Mouse (Mus musculus): ENCODE results near the gene Myo18b. TPM values are rescaled to one million over a fixed set of nuclear protein-coding genes. Genes with fewer than 3 reads are reported as not detected.

Myo18b gene
- 0.05 TPM in 1 of 2 replicates, not detected in the other for total RNA-seq (2017)

DNA sequence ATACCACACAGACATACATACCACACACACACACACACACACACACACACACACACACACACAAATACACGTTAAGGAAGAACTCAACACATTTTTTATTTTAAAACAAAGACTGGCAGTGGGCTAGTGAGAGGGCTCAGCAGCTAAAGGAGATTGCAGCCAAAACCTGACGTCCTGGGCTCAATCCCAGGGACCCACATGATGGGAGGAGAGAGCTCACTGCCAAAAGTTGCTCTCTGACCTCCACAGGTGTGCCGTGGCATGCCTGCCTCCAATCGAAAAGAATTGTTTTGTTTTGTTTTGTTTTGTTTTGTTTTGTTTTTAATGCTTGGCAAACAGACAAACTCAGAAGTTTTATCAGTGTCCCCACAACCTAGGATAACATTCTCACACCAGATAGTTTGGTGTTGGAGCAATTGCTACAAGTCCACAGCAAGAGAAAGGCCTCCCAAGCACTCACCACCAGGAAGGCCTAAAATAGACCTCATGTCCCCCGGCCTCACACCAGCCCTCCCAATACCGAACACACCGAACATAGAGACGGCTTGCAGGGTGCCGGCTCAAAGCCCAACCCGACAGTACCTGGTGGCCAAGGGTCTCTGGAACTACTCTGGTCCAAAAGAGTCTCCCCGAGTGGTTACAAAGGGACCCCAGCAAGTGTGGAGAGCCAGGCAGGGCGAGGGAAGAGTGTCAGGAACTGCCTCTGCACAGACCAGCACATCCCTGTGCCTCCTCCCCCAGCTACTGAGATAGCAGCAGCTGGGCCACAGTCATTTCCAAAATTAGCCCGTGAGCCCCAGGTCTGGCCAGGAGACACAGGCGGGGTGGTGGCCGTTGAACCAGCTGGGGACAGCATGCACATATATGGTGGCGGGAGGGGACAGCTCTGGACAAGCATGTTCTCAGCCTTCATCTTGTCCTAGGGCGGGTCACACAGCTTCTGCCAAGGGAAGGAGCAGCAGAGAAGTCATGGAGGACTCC is at the start of gene Myo18b:
Gene Myo18b, minus strand, starts transcription at position 689 of the 981 bp plus-strand sequence.
- ATAC-seq (replicated peaks; ENCODE audit: low read depth, poor library complexity, severe bottlenecking): no peak

DNA sequence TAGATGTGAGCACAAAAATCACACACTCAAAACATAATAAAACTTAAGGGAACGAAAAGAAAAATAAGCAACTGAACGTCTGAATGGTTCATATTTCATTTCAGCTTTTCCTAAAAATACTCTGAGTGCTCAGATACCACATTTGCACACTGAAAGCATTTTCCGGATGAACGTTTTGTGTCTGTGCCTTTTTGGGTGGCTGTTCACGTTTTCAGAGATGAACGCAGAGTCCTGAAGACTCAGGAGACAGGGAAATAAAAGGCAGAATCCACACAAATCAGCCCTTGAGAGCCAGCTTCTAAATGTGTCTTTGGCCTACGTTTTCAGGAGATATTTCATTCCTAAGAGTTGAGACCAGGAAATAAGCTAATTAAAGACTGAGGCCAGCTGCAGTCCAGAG is 49.8 kb upstream of the Myo18b start:
- no peak for ATAC-seq (replicated peaks; ENCODE audit: low read depth, poor library complexity, severe bottlenecking)

DNA sequence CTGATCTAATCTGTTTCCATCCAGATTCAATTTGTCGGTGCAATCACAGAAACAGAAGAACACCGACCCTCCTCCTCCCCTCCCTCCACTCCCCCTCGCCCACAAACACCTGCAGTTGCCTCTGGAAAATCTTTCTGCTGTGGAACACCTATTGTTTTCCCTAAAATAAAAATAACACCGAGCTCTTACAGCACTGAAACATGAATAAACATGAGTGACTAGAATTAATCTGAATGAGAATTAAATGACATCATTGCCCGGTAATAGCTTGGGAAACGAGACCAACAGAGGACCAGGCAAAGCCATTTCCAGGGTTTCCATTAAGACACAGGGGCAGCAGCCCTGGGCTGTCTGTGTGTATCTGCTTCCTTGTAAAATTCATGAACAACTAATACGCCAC is 46.1 kb upstream of the Myo18b start:
- ATAC-seq (replicated peaks; ENCODE audit: low read depth, poor library complexity, severe bottlenecking): no peak

DNA sequence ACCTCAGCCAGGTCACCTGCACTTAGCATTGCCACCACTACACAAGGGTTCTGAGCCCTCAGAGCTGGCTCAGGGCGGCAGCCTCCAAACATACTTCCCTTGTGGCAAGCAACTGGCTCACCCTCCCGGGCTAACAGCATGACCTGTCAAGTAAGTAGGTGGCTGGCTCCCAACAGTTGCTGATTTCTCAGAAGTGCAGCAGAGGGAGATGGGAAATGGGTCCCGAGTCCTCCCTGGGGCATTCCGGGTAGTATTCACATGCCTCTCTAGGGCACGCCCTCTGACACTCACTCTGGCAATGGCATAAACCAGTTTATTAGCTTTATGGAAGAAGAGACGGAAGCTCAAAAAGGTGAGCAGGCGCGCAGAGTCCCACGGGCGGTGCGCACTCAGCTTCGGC is 44.8 kb upstream of the Myo18b start:
- ATAC-seq (replicated peaks; ENCODE audit: low read depth, poor library complexity, severe bottlenecking): no peak

DNA sequence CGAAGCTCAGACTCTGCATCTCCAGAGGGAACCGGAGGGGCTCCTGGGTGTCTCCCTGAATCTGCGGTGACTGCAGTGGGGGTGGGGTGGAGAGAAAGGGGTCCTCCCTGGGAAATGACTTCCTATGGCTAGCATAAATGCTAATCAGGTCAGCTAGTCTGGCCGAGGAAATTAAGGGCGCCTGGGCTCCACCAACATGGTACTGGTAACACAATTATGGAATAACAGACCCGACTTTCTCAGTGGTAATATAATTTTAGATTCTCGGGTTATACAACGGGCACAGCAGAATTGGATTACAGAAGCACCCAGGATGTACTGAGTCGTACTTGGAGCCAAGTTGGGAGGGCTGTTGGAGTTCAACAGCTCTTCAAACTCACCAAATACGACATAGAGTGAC is 40.5 kb upstream of the Myo18b start:
- ATAC-seq (replicated peaks; ENCODE audit: low read depth, poor library complexity, severe bottlenecking): no peak

DNA sequence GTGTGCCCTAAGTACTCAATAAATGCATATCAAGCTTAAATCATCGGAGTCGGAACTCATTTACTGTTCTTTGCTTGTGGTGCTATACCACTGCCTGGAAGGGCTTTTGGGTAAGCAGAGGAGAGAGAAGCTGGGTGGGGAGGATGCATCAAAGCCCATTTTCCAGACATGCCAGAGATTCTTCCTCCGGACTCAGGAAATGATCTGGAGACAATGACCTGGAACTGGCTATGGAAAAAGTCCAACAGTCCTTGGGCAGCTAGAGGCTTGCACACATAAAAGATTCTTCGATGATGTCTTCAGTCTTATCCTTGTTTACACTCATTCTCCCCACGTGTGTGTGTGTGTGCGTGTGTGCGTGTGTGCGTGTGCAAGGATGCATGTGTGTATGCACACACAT is 39.3 kb upstream of the Myo18b start:
- no peak for ATAC-seq (replicated peaks; ENCODE audit: low read depth, poor library complexity, severe bottlenecking)

DNA sequence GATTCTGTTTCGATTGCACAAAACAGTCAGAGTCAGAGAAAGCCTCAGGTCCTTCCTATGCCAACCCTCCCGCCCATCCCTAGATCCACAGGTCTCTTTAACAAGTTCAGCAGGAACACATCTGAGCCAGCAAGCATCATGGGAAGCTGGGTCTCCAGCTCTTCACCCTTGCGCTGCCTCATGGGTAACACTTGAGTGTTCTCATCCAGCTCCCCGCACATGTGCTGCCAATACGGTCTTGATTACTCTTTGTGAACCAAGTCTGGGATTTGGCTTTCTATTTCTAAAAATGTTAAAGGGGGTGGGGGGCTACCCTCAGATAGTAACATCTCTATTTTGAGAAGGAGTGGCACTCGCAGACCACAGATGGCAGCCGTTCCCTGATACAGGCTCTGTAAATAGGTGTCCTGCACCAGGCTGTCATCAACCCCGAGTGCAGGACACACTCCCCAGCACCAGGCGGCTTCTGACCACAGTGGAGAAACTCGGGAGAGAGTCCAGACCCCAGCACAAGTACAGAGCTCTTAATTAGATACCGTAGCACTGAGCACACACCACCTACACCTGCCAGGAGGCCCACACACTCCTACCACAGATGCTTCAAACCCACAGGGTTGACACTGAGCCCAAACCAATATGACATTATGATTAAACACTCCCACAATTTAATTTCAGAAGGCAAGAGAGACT is 36.9 kb upstream of the Myo18b start:
- ATAC-seq (replicated peaks; ENCODE audit: low read depth, poor library complexity, severe bottlenecking): no peak

DNA sequence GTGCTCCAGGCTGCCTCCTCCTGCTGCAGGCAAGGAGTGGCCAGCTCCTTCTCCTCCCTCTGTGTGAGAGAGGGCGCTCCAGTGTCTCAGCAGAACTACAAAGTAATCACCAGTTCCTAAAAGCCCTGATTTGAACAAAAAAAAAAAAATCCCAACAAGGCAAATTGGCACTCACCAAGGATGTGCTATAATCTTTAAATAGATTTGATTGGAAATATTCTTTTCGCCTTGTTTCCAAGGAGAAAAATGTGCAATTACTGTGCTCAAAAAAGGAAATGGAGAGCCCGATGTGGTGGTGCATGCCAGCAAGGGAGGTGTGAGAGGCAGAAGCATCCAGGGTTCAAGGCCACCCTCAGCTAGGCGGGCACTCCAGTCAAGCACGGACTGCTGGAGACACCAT is 35.7 kb upstream of the Myo18b start:
- no peak for ATAC-seq (replicated peaks; ENCODE audit: low read depth, poor library complexity, severe bottlenecking)

DNA sequence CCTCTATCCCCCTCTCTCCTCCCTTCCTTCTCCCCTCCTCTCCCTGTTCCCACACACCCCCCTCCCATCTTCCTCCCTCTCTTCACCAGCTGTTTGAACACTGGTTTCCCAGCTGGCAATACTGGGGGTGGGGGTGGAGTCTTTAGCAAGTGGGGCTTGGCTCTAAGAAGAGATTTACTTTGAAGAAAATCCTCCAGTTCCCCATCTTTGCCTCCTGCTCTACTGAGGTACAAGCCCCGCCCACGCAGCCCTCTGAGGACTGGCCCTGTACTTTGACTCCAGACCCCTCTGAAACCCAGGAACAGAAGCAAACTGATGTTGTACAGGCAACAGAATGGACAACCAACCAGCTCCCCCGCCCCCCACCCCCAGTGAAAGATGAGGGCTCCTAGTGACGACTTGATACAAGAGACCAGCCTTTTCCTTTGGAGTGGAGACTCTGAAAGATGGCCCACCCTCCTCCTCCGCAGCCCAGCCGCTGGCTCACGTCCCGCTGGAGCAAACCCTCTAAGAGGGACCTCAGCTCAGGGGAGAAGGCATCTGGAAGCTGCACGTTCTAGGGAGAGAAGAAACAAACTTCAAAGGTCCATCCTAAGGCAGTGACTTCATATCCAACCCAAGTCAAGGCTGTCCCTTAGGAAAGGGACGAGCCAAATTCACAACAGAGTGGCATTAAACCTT is 32.2 kb upstream of the Myo18b start:
- no peak for ATAC-seq (replicated peaks; ENCODE audit: low read depth, poor library complexity, severe bottlenecking)

DNA sequence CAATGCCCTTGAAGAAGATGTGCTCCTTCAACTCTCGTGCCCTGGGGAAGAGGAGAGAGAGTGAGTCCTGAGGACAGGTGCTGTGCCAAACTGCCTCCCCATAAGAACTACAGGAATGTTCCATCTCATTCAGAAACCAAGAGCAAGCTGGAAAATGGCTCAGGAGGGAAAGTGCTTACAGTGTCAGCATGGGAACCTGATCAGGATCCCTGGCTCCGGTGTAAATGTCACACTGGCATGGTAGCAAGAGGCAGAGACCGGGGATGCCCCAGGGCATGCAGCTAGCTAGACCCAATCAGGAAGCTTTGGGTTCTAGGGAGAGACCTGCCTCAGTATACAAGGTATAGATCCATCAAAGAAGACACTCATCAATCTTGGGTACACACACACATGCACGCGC is 29.3 kb upstream of the Myo18b start:
- ATAC-seq (replicated peaks; ENCODE audit: low read depth, poor library complexity, severe bottlenecking): no peak

DNA sequence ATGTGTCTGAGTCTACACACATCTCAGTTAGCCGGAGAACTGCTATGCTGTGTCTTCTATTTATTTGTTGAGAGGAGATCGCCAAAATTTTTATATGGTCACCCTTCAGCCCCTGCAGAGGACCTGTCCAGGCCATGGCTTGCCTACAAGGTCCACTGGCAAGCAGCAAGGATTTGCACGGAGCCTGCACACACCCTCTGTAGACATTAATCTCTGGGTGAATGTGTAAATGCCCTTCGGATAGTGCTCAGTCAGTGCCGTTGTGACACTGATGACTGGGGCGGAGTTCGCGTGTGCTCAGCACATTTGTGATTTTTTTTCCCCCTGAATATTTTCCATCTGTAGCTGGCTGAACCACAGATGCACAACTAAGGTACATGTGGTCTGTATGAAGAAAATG is 28.6 kb upstream of the Myo18b start:
- ATAC-seq (replicated peaks; ENCODE audit: low read depth, poor library complexity, severe bottlenecking): no peak

DNA sequence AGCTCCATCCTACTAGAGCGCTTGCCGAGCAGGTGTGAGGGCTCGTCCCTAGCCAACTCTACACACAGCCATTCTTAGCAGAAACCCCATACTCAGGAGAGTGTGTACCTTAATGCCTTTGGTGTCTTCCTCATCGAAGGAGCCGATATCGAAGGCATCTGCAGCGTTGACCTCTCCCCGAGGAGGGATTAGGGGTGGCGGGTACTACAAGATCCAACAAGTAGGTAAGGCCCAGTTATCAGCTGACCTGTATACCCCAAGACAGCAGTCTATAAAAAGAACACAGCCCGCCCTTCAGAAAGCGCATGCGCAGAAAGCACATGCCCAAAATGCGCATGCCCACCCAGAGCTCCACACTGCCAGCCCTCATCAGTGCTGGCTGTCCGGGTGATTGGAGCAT is 27.7 kb upstream of the Myo18b start:
- ATAC-seq (replicated peaks; ENCODE audit: low read depth, poor library complexity, severe bottlenecking): no peak

DNA sequence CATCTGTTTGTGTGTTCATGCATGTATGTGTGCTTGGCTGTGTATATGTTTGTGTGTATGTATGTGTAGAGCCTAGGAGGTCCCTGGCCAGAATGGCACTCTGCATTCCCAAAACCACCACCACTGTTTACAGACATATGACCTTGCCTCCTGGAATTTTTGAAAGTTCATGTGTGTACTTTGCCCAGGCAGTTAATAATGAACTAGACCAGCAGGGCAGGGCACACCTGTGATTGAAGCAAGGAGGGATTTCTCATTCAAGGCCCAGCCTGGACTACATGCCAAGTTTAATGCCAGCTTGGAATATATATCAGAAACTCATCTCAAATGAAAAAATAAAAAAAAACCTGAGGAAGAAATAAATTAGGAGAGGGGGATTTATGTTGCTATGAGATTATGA is 25.8 kb upstream of the Myo18b start:
- ATAC-seq (replicated peaks; ENCODE audit: low read depth, poor library complexity, severe bottlenecking): no peak

DNA sequence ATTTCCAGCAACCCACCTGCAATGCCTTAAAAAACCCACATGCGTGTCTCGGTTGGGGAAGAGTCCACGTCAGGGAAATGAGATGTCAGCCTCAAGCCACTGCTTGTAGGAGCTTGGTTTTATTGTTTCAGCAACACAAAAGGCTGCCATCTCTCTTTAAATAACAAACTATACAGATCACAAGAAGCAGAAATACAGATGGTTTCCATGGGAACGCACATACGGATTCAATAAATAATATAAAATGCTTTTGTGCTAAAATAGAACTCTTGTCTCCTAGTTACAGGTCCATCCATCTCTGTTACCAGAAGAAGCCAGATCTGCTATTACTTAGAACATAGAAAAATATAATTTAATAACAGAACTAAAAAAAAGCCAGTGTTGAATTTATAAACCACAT is 14.2 kb upstream of the Myo18b start:
- no peak for ATAC-seq (replicated peaks; ENCODE audit: low read depth, poor library complexity, severe bottlenecking)

DNA sequence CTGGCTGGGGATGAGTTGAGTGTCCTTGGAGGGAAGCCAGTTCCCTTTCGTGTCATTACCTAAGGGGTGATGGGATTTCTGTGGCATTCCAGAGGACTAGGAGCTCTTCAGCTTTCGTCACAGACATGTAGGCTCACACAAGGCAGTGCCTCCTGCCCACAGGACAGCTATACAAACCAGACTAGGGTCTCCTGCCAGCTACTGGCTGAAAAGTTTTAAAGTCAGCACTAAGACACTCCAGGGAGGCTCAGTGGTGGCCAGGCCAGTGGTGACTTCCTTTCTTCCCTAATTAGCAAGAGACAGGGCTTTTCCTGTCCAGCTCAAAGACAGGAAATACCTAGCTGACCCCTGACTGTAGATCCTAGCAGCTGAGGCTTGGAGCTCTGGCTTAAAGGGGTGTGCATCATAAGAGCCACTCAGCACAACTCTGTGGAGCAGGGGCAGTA is 12.0 kb upstream of the Myo18b start:
- ATAC-seq (replicated peaks; ENCODE audit: low read depth, poor library complexity, severe bottlenecking): no peak

DNA sequence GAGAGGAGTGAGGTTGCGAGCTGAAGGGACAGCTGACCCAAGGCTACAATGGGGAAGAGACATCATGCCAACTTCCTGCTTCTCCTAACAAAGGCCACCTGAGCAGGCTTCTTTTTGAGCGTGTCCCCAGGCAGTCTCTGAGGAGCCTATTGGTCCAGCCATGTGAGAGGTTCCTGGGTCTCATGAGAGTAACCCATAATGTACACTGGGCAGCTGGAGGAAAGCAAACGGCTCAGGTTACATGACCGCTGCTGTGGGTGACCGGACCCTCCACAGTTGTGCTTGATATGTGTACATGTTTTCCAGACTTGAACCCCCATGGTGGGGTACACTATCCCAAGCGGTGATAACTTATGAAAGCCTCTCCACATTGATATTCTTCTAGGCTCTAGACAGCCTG is 11.3 kb upstream of the Myo18b start:
- ATAC-seq (replicated peaks; ENCODE audit: low read depth, poor library complexity, severe bottlenecking): no peak

DNA sequence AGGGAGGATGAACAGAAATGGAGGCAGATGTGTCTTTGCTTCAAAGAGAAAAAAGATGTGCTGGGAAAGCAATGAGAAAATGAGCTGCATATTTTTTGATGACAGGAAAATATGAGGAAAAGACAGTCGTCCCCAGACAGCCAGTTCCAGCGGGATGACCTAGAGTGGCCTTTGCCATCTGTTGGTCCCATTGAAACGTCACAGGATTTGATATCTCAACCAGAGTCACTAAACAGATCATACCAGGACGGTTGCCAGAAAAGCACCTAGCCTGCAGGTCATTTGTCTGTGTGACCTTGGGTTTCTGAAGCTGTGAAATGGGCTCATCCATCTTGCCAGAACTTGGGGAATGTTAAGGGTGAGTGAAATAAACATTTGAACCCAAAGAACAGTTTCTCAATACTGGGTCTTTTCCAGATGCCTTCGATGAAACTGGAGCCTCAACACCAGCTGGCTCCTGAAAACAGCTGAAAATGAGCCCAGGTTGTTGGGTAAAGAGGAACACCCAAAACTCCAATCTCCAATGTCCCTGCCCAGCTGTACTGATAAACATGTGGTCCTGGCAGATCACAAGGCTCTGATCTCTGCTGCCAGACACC is 2.6 kb downstream of the Myo18b start:
- no peak for ATAC-seq (replicated peaks; ENCODE audit: low read depth, poor library complexity, severe bottlenecking)

DNA sequence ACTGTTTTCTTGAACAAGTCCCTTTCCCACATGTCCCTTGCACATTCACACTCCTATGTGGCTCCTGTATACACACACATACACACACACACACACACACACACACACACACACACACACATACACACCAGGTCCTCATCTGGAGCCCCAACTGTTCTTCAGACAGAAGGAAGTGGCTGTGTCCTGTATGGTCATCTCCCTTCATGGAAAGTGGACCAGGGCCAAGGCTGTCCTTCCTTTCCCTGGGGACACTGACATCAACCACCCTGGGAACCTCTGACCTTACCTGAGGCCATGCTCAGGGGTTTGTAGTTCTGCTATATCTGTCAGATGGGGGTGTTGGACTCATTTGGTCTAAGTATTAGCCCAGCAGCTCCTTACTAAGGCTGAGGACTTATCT is 3.8 kb downstream of the Myo18b start:
- no peak for ATAC-seq (replicated peaks; ENCODE audit: low read depth, poor library complexity, severe bottlenecking)

DNA sequence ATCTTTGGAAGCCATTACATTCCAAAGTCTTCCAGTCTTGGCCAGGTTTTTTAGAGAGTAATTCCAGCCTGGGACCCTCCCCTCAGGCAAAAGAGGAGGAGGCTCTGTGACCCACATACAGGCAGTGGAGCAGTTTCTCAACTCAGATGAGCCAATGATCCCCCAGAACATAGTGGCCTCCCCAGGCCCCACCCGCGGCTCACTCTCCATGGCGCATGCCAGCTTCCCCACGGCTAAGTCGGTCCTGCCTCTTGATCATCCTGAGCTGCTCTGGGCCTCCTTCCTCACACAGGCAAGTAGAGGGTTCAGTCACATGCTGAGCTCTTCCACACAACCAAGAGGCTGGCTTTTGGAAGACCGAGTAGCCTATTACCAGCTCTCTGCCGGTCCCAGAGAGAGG is 7.5 kb downstream of the Myo18b start:
- no peak for ATAC-seq (replicated peaks; ENCODE audit: low read depth, poor library complexity, severe bottlenecking)

DNA sequence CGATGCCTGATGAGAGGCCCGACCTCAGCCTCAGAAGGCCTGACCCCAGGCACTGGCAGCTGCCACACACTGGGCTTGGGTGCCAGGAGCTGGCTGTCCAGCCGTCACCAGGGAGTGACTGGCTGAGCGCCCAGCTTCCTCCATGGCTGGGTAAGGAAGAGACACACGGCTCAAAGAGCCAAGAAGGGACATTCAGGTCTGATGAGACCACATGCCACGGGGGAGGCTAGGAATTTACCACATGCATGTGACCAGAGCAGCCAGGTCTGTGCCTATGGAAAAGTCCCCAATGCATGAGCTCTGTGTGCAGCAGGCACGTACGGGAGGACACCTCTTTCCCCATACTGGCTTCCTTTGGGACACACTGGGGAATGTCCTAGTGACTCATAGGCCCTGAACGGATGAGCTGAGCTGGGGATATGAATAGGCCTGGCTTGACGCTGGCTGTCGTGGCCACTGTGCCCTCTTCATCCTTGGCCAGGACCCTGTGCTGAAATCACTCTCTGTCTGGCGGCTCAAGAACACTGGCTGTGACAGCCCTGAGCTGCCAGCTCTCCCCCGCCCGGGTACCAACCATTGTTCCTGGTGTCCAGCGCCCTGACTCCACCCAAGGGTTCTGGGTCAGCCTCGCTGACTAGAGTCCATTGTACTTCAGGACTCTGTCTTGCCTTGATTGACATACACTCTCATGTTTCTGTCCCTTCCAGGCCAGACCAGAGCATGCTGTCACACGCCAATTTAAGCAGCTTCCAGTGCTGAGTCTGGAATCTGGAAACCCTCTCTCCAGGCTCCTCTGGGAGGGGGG is 9.3 kb downstream of the Myo18b start:
- ATAC-seq (replicated peaks; ENCODE audit: low read depth, poor library complexity, severe bottlenecking): no peak
